Mouse (Mus musculus) liver, embryonic 15.5 days (tissue): ENCODE data around the gene AU040320. TPM values are rescaled to one million over a fixed set of nuclear protein-coding genes. Genes with fewer than 3 reads are reported as not detected.

Experiments
- ATAC-seq: fragments of 200-750 bp; cut with Nextera tagmentation; 2 replicates; pipeline ENCODE4 v1.8.0; 2017; ENCODE audit warnings: moderate number of reproducible peaks, mild to moderate bottlenecking, moderate library complexity; ENCODE audit not compliant: insufficient read depth
- H3K27ac ChIP-seq: fragments of 300-500 bp; sonication (generic); replicated peaks from 2 replicates; pipeline ENCODE4 v1.5.1; 2015; ENCODE audit warnings: mild to moderate bottlenecking, inconsistent platforms
- H3K27me3 ChIP-seq: fragments of 300-500 bp; sonication (generic); 2 replicates; pipeline ENCODE4 v1.6.1; 2015; ENCODE audit warnings: mild to moderate bottlenecking, inconsistent platforms
- H3K36me3 ChIP-seq: fragments of 300-500 bp; sonication (generic); replicated peaks from 2 replicates; pipeline ENCODE4 v1.6.1; 2015; ENCODE audit warnings: moderate library complexity, mild to moderate bottlenecking, inconsistent platforms
- H3K4me1 ChIP-seq: fragments of 300-500 bp; sonication (generic); replicated peaks from 2 replicates; pipeline ENCODE4 v1.6.1; 2015; ENCODE audit warnings: inconsistent platforms
- H3K4me2 ChIP-seq: fragments of 300-500 bp; sonication (generic); 2 replicates; pipeline ENCODE4 v1.6.1; 2015; ENCODE audit warnings: moderate library complexity, mild to moderate bottlenecking, inconsistent platforms
- H3K4me3 ChIP-seq: fragments of 300-500 bp; sonication (generic); replicated peaks from 2 replicates; pipeline ENCODE4 v1.5.1; 2015; ENCODE audit warnings: mild to moderate bottlenecking, inconsistent platforms
- H3K9ac ChIP-seq: fragments of 300-500 bp; sonication (generic); 2 replicates; pipeline ENCODE4 v1.6.1; 2015; ENCODE audit warnings: moderate library complexity, mild to moderate bottlenecking, inconsistent platforms
- H3K9me3 ChIP-seq: fragments of 300-500 bp; sonication (generic); replicated peaks from 2 replicates; pipeline ENCODE4 v1.6.1; 2016; ENCODE audit warnings: inconsistent platforms
- WGBS: fragments of 180-500 bp; shearing (Covaris S2); methylation state at CpG from one replicate; pipeline ENCODE4 v1.1.7; 2015; ENCODE audit warnings: mixed read lengths; ENCODE audit not compliant: insufficient replicate concordance; 5-methylcytosine and 5-hydroxymethylcytosine counted together
- polyA plus RNA-seq: library from polyadenylated mRNA; unstranded; fragments of >200 nt; fragmentation: Nextera tagmentation; extraction: Ambion mirVana; gene quantifications from 2 replicates; pipeline ENCODE4 v1.2.1, GENCODE M21; 2015

AU040320 gene
- 8.4 and 8.9 TPM in 2 replicates for polyA plus RNA-seq

DNA sequence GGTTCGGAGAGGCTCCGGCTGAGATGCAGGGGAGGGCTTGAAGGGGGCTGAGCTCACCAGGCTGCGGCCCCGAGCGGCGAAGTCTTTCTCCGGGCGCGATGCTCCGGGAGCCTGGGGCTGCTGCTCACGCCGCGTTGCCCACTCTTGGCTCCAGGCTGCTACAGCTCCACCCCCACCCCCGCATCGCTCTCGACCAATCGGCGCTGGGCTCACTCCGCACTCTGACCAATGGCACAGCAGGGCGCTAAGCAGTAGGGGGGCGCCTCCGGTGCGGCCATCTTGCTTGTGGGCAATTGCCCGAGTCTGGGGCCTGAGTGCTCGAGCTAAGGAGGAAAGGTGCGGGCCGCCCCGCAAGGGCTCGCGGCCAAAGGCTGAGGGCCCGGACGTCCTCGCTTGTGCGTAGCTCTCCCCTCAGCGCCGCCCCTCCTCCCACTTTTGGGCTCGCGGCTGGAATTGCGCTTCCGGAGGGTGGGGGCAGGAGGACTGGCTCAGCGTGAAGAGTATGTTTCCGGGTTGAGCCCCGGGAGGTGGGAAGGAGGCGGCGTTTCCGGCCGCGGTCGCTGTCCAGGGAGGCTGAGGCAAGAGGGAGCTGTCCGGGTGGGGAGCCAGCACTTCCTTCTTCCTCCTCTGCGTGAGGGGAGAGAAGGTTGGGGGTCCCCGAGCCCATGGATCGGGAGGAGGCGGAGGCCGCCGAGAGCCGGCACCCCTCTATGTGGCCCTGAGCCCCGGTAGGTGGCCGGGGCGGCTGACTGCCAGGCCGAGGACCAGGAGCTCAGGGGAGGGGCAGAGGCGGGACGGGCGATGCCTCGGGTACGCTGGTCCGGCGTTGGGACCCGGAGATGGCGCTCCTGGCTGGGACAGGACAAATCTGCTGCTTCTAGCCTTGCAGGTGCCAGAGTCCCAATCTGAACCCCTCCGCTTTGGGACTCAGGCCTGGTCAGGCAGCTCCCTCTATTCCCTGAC, at the start of gene AU040320, which contains the start of gene Ncdn:
AU040320 (plus strand) TSS at position 277 of the 963 bp plus-strand sequence.
Ncdn (minus strand) TSS at position 171 of the 963 bp plus-strand sequence.
- Histone ChIP-seq H3K9me3 (no peaks in the 10 kb centered on the region), H3K4me3 (peak within 1 kb of the TSS; percentile 93), H3K27ac (peak within 1 kb of the TSS; percentile 91), H3K36me3 (peaks cover 6% of the 10 kb centered on the region), H3K27me3 (no peaks in the 10 kb centered on the region), H3K4me2 (peak within 1 kb of the TSS; percentile 98), H3K4me1 (peaks cover 28% of the 10 kb centered on the region), H3K9ac (peak within 1 kb of the TSS; percentile 90)
- ATAC-seq = peak; percentile 98
- WGBS = 0% methylated on average over 63 of the region's 71 CpGs

DNA sequence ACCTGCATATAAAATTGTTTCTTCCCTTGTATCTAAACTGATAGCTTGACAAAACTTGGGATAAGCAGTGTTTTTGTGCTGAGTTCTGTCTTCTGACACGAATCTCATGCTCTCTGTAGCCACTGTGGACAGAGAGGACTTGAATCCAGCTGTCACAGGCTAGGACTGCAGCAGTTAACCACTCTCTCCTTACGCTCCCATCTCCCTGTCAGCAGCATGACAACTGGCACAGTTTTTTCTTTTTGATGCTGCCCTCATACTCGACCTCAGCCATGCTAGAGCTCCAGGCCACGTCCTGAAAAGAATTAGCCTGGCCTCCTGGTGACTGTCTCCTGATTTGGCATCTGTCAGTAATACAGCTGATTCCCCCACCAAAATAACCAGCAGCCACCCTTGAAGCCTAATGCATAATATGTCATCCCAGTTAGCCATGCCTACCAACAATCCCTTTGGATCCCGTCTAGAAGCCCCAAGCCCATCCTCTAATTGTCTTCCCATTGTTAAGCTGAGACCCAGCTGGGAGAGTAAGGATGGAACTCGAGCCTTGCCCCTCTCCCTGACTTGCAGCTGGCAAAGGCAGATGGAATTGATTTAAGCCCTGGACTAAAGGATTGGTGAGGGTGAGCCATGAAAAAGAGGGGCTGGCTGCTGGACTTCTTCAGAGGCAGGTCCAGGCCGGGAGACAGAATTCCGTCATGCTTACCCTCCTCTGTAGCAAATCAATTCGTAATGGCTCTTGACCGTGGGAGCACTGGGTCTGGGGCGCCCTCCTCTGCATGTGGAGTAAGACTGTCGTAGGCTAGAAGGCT, 46.5 kb upstream of the AU040320 start:
- Histone ChIP-seq H3K9ac (no peak overlapping the region), H3K9me3 (no peaks in the 10 kb centered on the region), H3K36me3 (peaks cover 82% of the 10 kb centered on the region), H3K4me1 (no peaks in the 10 kb centered on the region), H3K4me3 (no peak overlapping the region), H3K4me2 (no peak overlapping the region), H3K27me3 (no peaks in the 10 kb centered on the region), H3K27ac (no peak overlapping the region)
- WGBS = 82% methylated on average over 12 of the region's 12 CpGs
- no peak for ATAC-seq

DNA sequence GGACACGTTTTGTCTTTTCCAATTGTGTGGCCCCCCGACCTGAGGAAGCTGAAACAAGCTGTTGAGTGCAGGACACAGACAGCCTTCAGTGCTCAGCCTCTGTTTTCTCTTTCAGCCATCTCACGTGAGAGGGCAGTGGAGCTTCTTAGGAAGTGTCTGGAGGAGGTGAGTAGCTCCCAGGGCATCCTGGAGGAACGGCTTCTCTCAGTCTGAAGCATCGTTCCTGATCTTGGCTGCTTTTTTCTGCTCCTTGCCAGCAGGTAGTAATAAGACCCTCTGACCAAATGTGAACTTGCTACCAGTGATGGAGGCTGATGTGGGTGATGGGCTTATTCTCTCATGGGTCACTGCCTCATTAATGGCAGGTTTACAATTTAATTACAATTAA, 45.9 kb upstream of the AU040320 start:
- Histone ChIP-seq H3K4me3 (no peak overlapping the region), H3K4me2 (no peak overlapping the region), H3K9ac (no peak overlapping the region), H3K27me3 (no peaks in the 10 kb centered on the region), H3K4me1 (no peaks in the 10 kb centered on the region), H3K36me3 (peaks cover 79% of the 10 kb centered on the region), H3K27ac (no peak overlapping the region), H3K9me3 (no peaks in the 10 kb centered on the region)
- 81% methylated on average over 5 of the region's 5 CpGs for WGBS
- ATAC-seq = no peak

DNA sequence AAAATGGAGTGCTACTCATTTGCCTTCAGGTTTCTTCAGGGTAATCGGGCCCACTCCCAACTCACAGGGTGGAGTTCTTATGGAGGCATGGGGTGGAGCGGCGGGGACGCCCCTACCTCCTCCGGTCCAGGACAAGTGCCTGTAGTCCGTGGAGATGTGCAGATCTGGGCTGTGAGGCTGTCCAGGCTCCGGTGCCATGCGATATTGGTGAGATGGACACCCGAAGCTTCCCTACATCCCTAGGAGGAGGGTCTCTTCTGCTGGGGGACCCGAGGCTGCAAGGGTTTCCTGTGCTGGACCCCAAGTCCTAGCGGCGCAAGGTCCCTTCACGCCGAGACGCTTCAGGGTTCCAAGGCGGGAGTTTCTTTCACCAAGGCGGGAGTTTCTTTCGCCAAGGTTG, 21.2 kb upstream of the AU040320 start:
- 2% methylated on average over 18 of the region's 18 CpGs for WGBS
- peaks cover 13% of the 10 kb centered on the region for H3K4me1 ChIP-seq
- no peak overlapping the region for H3K27ac ChIP-seq
- no peaks in the 10 kb centered on the region for H3K9me3 ChIP-seq
- no peak overlapping the region for H3K9ac ChIP-seq
- no peak overlapping the region for H3K4me3 ChIP-seq
- H3K4me2 ChIP-seq = no peak overlapping the region
- H3K27me3 ChIP-seq = peaks cover 86% of the 10 kb centered on the region
- no peak for ATAC-seq
- H3K36me3 ChIP-seq = no peaks in the 10 kb centered on the region

DNA sequence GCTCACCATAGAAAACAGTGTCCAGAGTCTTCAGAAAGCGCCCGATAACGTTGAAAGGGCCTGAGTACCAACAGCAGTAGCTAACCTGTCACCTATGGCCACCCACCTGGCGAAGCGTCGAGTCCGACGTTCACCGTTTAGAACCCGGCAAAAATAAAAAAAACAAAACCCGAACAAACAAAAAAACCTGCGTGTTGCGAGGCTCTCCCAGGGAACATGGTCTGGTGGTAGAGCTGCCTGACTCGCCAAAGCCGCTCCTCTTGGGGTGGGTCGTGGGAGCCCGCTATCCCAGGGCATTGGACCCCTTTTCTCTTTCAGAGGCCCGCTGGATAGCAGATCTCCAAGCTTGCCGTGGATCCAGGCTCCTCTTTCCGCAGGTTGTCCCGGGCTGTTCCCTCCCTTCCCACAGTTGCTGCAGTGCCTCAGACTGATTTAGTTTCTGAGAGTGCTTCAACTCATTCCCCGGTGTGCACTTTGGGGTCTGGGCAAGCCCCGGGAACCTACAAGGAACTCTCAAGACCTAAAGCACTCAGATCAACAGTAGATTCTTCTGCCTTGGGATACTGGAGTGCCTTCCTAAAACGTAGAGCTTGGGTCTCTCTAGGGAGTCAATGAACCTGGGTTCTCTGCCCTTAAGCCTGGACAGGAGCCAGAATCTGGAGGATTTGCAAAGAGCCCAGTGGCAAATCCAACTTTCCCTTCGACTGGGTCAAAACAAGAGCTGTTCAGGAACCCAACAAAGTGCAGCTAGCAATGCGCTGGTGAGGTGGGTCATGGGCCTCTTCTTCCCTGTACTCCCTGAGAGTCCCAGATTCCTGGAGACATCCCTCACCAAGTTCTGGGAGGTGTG, 20.6 kb upstream of the AU040320 start:
- 6% methylated on average over 26 of the region's 26 CpGs for WGBS

DNA sequence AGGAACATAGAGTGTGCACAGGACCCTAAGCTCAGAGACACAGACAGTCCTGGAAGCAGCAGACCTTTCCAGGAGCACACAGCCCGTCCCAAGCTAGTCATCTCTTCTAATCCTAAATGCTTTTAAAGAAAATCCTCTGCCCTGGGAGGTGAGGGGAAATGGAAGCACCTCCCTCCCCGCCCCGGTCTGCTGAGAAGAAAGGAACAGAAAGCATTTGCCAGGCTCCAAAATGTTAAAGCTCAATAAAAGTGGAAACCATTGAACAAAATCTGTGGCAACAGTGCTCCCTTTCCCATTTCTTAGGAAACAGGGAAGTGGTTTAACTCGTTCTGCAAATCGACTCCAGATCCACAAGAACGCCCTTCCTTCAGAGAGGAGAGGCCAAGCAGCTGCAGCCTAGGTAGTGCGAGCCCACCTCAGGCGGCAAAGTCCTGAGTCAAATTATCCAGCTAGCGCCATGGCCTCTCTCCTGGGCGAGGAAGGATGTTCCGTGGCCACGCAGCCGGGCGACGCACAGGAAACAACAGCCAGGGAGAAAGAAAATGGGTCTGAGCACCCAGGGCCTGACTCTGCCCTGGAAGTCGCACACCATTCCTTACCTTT, 19.2 kb upstream of the AU040320 start:
- 2% methylated on average over 16 of the region's 16 CpGs for WGBS
- Histone ChIP-seq H3K4me1 (peaks cover 13% of the 10 kb centered on the region), H3K4me3 (no peak overlapping the region), H3K27ac (no peak overlapping the region), H3K9ac (no peak overlapping the region), H3K27me3 (peaks cover 100% of the 10 kb centered on the region), H3K4me2 (no peak overlapping the region), H3K9me3 (no peaks in the 10 kb centered on the region), H3K36me3 (no peaks in the 10 kb centered on the region)
- no peak for ATAC-seq

More for the DNA sequence above, 20.6 kb upstream of the AU040320 start:
- no peak overlapping the region for H3K4me3 ChIP-seq
- H3K4me2 ChIP-seq = no peak overlapping the region
- no peaks in the 10 kb centered on the region for H3K36me3 ChIP-seq
- peaks cover 92% of the 10 kb centered on the region for H3K27me3 ChIP-seq
- ATAC-seq = no peak
- H3K9ac ChIP-seq = no peak overlapping the region
- H3K4me1 ChIP-seq = peaks cover 13% of the 10 kb centered on the region
- no peaks in the 10 kb centered on the region for H3K9me3 ChIP-seq
- no peak overlapping the region for H3K27ac ChIP-seq

DNA sequence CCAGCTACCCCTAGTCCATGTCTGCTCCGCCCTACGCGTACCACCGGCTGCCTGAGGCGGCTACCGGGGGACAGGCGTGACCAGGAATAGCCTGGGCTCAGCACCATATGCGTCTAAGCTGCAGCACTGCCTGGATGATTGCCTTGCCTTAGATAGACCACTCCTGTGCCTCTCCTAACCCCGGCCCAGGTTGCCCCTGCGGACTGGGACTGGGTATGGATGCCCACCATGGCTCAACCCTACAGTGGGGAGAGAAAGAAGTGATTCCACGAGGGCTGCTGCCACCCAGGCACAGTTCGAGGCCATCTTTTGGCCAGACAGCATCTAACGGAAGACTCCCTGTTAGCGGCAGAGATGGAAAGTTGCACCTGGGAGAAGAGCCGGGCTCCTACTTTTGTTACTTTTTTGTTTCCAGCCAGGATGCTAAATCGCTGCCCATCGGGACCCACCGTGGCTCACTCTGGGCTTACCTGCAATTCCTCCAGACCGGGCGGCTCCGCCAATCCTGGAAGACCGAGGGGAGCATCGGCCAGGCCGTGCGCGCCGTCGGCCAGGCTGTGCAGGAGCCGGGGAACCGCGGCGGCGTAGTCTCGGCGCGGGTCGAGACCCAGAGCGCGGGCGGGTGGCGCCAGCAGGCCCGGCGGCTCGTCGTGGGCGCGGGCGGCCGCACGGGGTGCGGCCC, 18.5 kb upstream of the AU040320 start:
- WGBS = 4% methylated on average over 51 of the region's 51 CpGs
- ATAC-seq = no peak
- Histone ChIP-seq H3K4me1 (peaks cover 13% of the 10 kb centered on the region), H3K4me2 (peak overlapping the region; percentile 50), H3K36me3 (no peaks in the 10 kb centered on the region), H3K4me3 (peak overlapping the region; percentile 31), H3K9ac (no peak overlapping the region), H3K9me3 (no peaks in the 10 kb centered on the region), H3K27ac (no peak overlapping the region), H3K27me3 (peaks cover 100% of the 10 kb centered on the region)

DNA sequence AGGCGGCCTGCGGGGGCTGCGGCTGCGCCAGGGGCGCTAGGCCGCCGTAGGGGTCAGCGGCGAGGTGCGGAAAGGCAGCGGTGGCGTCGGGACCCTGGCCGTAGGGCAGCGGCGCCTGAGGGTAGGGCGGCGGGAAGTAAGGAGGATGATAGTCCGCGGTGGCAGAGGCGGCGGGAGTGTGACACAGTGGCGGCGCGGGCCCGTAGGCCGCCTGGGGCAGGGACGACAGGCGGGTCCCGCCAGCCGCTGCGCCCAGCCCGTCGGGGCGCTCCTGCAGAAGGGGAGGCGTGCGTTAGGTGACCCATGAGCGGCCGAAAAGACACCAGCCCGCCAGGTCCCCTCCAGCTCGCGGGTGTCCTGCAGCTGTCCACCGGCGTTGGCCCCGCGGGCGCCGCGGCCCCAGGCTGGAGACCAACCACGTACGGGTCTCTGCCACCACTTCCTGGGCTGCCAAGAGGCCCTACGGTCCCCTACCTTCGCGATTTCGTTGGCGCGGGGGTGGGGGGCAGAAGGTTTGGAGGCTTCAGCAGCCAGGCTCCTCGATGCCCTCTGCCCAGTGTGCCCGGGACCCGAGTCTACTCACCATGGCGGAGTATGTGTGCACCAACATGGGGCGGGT, 17.9 kb upstream of the AU040320 start:
- no peak; the same call in 1 of the 2 replicates for ATAC-seq
- Histone ChIP-seq H3K27me3 (peaks cover 100% of the 10 kb centered on the region), H3K9ac (no peak overlapping the region), H3K4me3 (peak overlapping the region; percentile 31), H3K4me2 (peak overlapping the region; percentile 50), H3K27ac (no peak overlapping the region), H3K9me3 (no peaks in the 10 kb centered on the region), H3K4me1 (peaks cover 13% of the 10 kb centered on the region), H3K36me3 (no peaks in the 10 kb centered on the region)
- WGBS = 3% methylated on average over 61 of the region's 62 CpGs

DNA sequence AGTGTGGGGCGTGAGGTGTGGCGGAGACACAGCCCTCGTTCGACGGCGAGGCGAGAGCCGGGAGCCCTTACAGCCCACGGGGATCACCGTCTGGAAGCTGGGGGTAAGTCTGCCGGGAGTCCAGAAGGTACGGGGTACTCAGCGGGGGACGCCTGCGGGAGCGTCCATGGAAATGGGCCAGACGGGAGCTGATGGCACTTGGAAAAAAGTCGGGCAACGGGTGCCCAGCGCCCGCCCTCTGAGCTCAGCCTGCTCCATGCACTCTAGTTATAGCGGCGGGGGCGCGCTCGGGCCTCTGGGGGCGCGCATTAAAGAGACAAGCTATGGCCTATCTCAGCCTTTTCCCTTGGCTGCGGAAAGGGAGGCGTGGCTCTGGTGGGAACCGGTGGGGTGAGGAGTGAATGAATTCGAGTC, 17.3 kb upstream of the AU040320 start, which contains the start of gene Tfap2e:
Tfap2e (minus strand) TSS at position 240 of the 414 bp plus-strand sequence.
- peaks cover 95% of the 10 kb centered on the region for H3K27me3 ChIP-seq
- no peaks in the 10 kb centered on the region for H3K36me3 ChIP-seq
- no peaks in the 10 kb centered on the region for H3K9me3 ChIP-seq
- peak within 1 kb of the TSS; percentile 50 for H3K4me2 ChIP-seq
- H3K27ac ChIP-seq = no peak within 1 kb of the TSS
- no peak within 1 kb of the TSS for H3K9ac ChIP-seq
- peak within 1 kb of the TSS; percentile 31 for H3K4me3 ChIP-seq
- peaks cover 13% of the 10 kb centered on the region for H3K4me1 ChIP-seq
- WGBS = 1% methylated on average over 32 of the region's 32 CpGs
- no peak for ATAC-seq
